Mouse (Mus musculus): ENCODE measurements around the gene Pan2.
"Not testable (repeated sequence)": the region's sequence is repeated elsewhere in the genome, so short reads cannot be mapped to it uniquely, and the experiment has no call there.

The Pan2 gene

DNA sequence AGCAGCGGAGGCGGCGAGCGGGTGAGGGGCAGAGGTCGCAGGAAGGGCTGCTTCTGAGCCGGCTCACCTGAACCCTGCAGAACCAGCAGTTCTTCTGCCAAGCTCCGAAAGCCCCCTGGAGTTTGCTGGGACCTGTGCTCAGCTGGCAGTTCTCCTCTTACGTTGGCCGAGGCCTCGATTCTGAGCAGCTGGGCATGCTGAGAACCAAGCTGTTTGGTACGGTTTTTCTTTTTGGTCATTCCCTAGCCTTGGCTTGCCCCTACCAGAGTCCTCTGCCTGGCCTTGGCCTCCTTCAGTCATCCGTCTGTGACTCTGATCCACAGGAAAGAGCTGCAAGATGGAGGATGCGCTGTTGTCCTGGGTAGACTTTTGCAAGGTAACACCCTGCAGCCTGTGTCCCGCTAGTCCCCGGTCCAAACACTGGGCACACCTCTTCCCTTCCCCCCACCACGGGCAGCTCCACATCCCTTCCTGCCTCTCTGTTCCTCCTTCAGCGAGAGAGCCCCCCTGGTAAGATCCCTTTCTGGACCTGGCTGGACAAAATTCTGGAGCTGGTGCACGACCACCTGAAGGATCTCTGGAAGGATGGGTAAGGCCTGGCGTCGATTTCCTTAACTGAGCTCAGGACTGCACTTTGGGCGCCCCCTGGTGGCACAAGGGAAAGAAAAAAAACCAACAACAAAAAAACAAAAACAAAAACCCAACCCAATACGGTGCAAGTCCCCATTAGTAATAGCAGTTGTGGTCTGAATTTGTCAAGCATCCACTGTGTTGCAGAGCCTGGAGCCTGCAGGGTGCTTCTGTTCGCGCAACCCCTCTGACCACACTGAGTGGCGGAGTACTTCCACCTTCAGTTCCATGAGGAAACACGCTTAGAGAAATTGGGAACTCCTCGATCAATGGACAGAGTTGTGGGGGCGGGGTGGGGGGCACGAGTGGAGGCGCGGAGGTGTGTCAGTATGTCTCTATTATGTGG is 19.2 kb upstream of the Pan2 start:
- peak; percentile 84 for DNase-seq

DNA sequence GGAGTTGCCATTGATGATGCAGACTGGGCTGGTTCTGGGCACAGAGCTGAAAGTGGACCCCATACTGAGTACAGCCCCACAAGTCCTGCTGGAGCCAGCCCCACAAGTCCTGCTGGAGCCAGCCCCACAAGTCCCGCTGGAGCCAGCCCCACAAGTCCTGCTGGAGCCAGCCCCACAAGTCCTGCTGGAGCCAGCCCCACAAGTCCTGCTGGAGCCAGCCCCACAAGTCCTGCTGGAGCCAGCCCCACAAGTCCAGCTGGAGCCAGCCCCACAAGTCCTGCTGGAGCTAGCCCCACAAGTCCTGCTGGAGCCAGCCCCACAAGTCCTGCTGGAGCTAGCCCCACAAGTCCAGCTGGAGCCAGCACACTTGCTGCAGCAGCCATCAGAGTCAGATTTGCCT is 12.5 kb upstream of the Pan2 start:
- DNase-seq: not testable (repeated sequence)

DNA sequence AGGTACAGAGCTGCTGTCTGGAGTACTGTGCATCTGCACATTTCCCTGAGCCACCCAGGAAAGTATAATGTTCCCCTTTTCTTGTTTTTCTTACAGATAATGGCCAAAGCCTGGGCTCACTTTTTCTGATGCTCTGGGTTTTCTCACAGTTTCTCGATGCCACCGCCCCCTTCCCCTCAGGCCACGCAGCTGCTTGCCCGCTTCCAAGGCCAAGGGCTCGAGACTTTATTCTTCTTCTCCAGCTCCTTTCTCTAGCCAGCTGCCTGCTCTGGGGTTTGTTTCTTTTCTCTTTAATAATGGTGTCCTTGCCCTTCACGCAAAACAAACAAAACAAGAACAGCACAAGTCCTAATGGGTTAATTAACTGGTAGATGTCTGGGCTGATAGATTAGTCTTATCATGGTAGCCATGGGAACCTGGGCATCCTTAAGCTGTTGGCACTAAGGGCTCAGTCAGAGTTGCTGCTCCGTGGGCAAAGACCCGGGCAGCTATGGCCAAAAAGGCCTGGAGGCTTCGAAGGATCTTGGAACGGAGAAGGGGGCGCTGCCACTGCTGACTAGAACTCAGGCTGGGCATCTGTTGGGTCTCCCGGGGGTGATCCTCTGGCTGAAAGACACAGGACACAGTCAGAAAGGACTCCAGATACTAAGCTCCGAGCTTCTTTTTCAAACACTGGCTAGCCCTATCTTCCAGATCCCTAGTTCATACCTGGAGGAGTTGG is 6.6 kb upstream of the Pan2 start:
- no peak for DNase-seq

DNA sequence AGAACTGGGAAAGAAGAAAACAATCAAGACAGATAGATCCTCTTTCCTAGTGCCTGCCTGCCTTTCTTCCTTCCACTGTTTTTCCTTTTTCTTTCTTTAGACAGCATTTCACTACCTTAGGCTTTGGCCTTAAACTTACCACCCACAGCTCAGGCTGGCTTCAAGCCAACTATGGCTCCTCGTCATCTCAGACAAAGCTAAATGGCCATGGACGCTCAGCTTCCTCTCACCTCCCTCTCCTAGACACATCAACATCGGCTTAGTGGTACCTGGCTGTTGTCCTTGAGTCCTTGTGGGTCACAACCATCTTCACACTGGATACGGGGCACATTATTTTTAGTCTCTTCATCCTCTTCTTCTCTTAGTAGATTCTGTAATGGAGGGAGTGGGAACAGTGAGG is 5.9 kb upstream of the Pan2 start:
- no peak for DNase-seq

DNA sequence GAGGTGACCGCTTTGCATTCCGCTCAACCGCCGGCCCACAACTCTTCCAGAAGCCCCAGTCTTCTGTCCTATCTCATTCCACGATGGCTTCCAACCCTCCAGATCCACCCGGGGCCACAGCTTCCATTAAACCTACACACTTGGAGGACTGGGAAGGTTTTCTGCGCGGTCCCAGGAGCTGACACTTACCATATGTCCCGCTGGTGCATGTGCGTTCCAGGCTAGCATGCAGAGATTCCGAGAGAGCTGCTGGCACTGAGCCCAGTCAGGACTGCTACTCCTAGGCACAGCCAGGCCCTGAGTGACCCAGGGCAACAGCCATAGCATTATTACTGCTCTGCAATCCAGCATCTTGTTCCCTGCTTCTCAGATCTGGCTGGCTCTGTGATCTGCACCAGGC is 5.5 kb upstream of the Pan2 start:
- no peak for DNase-seq

DNA sequence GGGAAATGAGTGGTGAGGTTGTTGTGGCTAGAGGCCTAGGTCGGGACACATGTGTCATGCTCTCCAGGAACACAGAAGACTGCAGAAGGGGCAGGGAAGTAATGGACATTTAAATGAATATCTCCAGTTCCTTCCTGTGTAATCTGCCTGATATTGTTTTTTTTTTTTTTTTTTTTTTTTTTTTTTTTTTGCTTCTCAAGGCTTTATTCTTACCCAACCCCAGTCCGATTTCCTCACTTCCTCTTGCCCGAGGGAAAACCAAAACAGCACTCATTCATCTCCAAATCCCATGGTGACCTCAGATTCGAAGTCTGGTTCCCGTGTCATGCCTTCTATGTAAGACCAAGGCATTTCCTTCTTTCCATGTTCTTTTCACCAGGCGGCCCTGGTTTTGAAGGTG is 4.9 kb upstream of the Pan2 start:
- no peak for DNase-seq

DNA sequence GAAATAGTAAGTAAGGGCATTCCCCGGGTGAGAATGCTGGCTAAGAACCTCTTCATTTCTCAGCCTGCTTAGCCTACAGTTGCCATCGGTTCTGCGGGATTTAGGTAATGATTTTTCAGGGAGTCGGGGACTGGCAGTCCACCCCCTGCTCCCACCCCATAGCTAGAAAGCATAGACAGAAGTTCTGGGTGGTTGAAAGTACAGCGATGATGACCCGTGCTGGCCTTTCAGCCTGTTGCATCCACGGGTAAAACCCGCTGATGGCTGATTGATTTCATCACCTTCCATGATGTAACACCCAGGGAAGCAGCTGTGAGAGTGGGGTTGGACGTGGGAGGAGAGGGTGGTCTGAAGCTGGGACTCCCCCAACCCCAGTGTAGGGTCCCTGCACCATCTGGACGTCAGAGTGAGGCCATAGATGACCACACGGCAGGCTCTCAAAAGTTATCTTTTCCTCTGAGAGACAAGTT is 4.4 kb upstream of the Pan2 start, which contains the start of gene Il23a:
Gene Il23a (minus strand): TSS at position 51 of the 470 bp plus-strand sequence.
- DNase-seq: no peak

DNA sequence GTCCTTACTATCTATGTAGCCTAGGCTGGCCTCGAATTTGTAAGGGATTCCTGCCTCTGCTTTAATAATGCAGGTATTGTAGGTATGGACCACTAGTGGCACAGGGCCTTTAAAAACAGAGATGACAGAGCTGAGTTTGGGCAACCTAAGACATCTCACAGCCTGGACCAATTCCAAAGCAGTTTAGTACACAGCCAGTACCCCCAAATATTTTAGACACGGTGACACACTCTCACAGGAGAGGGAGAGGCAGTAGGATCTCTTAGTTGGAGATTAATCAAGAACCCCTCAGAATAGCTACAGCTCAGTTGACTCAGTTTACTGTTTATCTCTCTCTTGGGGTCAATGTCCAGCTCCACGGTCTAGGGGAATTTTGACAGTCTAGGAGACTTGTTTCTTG is 778 bp upstream of the Pan2 start:
- no peak for DNase-seq

DNA sequence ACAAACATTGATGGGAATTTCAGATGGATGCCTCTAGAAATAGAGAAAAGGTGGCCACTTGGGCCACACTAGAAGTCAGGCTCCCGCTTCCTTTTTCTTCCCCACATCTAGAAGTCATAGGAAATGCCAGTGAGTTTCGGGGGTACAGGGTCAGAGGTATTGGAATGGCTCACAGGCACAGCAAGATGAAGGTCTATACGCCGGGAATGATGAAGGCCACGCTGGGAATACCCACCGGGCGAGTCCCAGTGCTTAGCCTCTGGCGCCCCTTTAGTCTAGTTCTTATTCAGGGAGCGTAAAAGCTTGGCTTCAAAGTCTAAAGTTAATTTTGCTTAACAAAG is 380 bp upstream of the Pan2 start:
- DNase-seq: no peak

DNA sequence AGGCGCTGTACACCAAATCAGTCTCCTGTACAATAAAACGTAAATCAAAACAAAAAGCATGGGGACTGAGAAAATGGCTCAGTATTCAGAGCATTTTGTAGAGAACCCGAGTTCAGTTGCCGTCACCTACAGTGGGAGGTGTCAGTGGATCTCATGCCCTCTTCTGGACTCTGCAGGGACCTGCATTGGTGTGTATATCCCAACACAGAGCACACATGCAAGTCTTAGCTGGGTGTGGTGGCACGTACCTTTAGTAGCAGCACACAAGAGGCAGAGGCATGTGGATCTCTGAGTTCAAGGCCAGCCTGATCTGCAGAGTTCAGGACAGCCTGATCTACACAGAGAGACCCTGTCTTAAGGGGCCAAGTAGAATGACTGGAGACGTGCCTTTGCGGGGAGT is 6.5 kb downstream of the Pan2 start:
- no peak for DNase-seq

DNA sequence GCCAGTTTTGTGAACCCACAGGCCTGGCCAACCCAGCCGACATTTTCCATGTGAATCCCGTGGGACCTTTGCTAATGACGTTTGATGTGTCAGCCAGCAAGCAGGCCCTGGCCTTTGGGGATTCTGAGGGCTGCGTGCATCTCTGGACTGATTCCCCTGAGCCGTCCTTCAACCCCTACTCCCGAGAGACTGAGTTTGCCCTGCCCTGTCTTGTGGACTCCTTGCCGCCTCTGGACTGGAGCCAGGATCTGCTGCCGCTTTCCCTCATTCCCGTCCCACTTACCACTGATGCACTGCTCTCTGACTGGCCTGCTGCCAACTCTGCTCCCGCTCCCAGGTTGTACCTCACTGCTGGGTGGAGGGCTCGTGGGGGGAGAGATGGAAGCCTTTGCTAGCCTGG is 7.0 kb downstream of the Pan2 start:
- DNase-seq: no peak

DNA sequence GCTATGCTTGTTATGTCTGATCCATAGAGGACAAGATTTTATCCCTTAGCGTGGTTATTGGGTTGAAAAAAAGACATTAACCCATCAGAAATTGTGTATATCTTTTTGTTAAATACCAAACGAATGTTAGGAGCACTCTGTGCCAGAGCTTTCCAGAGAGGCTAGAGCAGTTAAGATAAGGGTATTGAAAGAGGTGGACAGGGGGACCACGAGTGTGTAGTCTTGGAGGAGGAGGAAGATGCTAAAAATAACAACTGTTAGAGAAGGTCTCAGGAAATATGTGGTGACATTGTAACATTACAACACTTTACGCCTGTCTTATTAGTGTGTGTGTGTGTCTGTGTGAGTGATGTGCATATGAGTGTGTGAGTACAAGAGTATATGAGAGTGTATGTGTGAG is 7.8 kb downstream of the Pan2 start:
- no peak for DNase-seq

DNA sequence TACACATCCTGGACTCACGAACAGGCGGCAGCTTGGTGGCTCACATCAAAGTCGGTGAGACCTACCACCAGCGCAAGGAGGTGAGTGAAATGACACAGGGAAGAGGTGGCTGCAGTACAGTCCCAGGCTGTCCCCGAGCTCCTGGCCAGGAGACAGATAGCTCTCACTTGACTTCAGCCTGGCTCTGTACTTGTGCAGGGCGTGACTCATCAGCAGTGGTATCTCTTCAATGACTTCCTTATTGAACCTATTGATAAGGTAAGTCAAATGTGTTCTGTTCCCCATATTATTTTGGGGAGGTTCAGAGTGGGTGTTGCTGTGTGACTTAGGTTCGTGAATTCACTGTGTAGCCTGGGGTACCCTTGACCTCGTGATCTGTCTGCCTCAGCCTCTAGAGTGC is 12.4 kb downstream of the Pan2 start:
- no peak for DNase-seq

DNA sequence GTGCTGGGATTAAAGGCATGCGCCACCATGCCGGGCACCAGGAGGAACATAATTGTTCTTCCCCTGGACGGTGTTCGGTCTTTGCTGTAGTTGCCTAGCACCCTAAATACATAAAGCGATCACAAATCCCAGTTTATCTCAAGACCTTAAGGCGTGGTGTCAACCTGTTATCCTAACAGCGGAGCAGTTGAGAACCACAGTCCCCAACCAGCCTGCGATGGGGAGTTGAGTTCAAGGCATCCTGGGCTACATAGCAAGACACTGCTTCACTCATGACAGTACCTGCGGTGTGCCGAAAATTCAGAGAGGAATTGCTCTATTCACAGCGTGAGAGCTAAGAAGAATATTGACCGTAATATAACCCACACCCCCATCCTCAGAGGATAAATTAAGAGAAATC is 18.5 kb downstream of the Pan2 start:
- DNase-seq: no peak

DNA sequence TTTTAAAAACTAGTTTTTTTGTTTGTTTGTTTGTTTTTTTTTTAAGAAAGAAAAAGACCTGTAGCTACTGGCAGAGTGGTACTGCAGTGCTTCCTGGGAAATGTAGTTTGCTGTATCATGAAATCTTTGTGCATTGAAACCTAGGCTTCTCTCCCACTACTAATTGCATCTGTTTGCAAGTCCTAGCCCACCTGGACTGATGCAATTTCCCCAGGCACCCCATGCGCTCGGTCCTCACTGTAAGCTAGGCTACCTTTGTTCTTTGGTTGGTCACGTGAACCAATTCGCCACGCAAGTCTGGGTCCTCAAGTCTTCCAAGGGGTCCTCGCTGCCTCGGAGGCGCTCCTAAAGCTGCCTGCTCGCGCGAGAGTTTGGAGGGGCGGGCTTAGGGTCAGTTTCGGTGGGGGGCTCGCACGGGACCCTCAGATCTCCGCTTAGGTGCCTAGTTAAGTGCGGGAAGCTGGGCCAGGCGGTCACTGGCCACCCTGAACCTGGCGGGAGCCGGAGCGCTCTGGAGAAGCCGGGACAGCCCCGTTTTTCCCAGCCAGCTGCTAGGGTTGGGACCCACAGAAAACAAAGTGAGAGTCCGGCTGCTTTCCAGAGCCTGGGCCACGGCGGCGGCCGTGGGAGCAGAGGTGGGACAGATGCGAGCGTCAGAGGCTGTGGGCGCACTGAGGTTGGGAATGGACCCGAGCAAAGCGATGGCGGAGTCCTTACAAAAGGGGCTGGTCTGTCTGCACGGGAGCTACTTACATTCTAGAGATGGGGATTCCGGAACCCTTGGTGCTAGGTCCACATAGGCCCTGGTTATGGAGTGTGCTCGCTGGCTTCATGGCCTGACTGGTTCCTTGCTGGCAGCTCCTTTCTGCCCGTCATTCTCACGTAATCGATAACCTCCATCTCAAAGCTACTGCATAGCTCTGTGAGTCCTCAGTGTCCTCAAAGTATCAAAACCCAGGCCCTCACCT is 19.3 kb downstream of the Pan2 start, which contains the start of gene Cnpy2:
Gene Cnpy2 (plus strand): TSS at position 319 of the 968 bp plus-strand sequence.
- DNase-seq: peak; percentile 82 to 83

DNA sequence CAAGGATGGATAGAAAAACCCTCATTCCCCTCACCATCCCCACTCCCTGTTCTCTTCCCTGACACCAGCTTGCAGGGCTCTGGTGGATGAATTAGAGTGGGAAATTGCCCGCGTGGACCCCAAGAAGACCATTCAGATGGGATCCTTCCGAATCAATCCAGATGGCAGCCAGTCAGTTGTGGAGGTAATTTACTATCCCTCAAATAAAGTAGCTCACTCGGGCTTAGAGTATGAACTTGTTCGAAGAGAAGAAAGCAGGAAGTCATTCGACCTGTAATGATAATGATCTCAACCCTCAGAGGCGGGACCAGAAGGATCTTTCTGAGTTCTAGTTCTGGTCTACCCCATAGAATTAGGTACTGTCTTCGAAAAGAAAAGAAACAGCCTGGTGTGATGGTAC is 20.4 kb downstream of the Pan2 start:
- DNase-seq: no peak

DNA sequence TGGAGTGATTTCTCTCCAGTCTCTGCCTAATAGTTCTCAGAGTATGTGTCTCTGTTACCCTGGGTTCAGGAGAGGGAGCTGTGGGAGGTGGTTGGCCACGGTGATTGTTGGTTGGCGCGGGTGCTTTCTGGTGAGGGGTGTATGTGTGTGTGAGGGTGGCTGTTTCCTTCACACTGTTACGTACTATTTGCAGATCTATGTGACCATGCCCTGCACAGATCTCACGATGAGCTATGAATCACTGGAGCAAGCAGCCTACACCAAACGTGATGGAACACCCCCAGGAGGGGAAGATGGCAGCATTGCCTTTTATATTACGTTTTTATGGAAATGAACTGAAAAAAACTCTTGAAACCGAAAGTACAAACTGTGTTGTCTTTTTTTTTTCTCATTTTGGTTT is 23.7 kb downstream of the Pan2 start:
- no peak for DNase-seq

DNA sequence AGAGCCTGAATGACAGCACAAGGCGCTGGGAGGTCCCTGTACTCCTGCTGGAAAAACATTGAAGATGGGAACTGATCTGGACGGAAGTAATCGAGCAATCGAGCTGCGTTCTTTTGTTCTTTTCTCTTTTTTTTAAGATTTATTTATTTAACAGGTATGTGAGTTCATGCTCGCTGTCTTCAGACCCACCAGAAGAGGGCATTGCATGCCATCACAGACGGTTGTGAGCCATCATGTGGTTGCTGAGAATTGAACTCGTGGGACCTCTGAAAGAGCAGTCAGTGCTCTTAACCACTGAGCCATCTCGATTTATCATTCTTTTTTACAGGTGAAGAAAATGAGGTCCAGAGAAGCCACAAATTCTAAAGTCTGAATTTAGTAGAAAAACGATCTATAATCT is 24.5 kb downstream of the Pan2 start:
- DNase-seq: peak in 1 of 2 experiments; percentile 19

DNA sequence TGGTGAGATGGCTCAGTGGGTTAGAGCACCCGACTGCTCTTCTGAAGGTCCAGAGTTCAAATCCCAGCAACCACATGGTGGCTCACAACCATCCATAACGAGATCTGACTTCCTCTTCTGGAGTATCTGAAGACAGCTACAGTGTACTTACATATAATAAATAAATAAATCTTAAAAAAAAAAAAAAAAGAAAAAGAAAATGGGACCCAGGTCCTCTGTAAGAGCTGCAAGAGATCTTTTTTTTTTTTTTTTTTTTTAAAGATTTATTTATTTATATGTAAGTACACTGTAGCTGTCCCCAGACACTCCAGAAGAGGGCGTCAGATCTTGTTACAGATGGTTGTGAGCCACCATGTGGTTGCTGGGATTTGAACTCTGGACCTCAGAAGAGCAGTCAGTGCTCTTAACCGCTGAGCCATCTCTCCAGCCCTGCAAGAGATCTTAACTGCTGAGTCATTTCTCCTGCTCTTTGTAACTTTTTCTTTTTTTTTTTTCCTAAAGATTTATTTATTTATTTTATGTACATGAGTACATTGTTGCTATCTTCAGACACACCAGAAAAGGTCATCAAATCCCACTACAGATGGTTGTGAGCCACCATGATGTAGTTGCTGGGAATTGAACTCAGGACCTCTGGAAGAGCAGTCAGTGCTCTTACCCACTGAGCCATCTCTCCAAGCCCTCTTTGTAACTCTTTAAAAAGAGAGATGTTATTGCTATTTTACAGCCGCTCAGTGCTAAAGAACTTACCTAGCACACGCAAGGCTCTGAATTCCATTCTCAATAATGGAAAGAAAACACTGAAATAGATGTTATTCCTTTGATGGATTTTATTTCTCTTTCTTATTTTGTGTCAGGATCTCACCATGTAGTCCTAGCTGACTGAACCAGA is 29.5 kb downstream of the Pan2 start:
- not testable (repeated sequence) for DNase-seq

DNA sequence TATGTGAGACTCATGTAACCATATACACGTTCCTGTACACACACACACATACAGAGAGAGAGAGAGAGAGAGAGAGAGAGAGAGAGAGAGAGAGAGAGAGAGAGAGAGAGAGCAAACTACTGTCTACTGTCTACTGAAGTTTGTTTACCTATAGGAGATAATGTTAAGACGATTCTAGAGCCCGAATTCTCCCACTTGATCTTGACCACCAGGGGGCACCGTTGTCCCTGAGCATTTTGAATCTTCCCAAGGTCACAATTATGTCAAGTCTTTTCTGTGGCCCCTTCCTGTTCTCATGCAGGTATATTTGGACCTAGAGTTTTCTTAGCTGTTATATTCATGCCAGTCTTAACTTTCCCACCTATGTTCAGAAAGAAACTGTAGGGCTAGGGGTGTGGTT is 32.4 kb downstream of the Pan2 start:
- peak; percentile 90 to 93 for DNase-seq

DNA sequence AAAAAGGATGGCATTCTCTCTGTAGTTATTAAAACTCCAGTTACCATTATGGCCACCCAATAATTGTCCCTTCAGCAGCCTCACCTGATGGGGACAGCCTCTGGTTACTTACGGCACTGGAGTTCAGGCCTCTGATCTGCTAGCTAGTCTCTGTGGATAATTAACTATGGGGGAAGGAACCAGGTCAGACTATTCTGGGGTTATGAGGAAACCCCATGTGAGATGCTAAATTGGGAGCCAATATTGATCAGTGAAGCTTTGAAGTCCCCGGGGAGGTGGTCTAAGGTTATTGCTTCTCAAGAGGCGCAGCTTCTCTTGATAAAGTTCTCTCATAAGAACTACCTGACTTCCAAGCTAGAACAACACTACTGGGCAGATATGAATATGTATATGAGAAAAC is 33.1 kb downstream of the Pan2 start:
- DNase-seq: no peak

DNA sequence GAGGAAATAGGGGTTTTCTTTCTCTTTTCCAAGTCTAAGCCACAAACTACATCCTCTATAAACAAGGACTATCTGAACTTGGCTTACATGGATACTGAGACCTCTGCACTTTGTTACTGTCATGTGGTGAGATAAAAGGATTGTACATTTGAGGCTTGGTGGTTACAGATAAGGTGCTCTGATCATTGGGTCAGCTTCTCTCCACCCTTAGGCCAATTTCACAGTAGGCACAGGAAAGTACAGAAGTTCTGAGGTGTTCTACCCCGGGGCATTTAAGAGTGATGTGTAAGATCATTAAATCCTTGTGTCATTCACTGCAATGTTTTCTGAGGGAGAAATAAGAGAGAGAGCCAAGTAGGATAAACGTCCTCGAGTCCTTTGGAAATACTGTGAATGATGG is 33.5 kb downstream of the Pan2 start:
- DNase-seq: no peak
